Mouse (Mus musculus) ES-E14 (cell line): ENCODE data around the gene Mdga1.

Source experiments
- CHD2 ChIP-seq: IDR thresholded peaks from 2 replicates; pipeline ENCODE4 v1.6.1; 2014; ENCODE audit warnings: mild to moderate bottlenecking, low read depth, low read length, inconsistent platforms
- HCFC1 ChIP-seq: IDR thresholded peaks from 2 replicates; pipeline ENCODE4 v1.6.1; 2012; ENCODE audit warnings: low read length, inconsistent platforms, borderline replicate concordance; ENCODE audit not compliant: insufficient read depth
- MAFK ChIP-seq: IDR thresholded peaks from 2 replicates; pipeline ENCODE4 v1.6.1; 2014; ENCODE audit warnings: mild to moderate bottlenecking, low read depth, low read length, inconsistent platforms; ENCODE audit not compliant: insufficient read depth
- ZC3H11A ChIP-seq: IDR thresholded peaks from 2 replicates; pipeline ENCODE4 v1.6.1; 2012; ENCODE audit warnings: low read depth, mild to moderate bottlenecking, inconsistent platforms, low read length, borderline replicate concordance
- ZNF384 ChIP-seq: IDR thresholded peaks from 2 replicates; pipeline ENCODE4 v1.6.1; 2012; ENCODE audit warnings: low read depth, low read length, inconsistent platforms

- TF ChIP-seq CHD2: no peak
- TF ChIP-seq ZC3H11A: no peak
- no peak for TF ChIP-seq MAFK
- TF ChIP-seq HCFC1: no peak
- TF ChIP-seq ZNF384: no peak
Observed at GRCm38 (mm10) chr17:29778021-29778420, 191.9 kb downstream of the Mdga1 start.
